ENCODE assay signal across 18 mouse cellular contexts in genomic region chr9:65692466-65692865, GRCm38 (mm10). TPM values are rescaled to one million over a fixed set of nuclear protein-coding genes. Genes with fewer than 3 reads are reported as not detected.
DNase-seq lines count a peak whose midpoint lies in the region; ATAC-seq lines count a peak whose summit lies in the region.
"Had no signal": no experiment of that assay in that cellular context is flagged by ENCODE, and none has a peak within 500 bp of the region (broad histone marks: within the 10 kb centered on the region; RNA-seq: fewer than 3 reads in every experiment).

No protein-coding gene starts in this region.

- 53% methylated on average over 3 of the region's 3 CpGs for WGBS in heart, embryonic 15.5 days
- WGBS in neural tube, embryonic 11.5 days, result 24% methylated on average over 3 of the region's 3 CpGs
- 8% methylated on average over 3 of the region's 3 CpGs for WGBS in hindbrain, embryonic 14.5 days

- H3K4me3 ChIP-seq in heart, embryonic 15.5 days, result no peak overlapping the region
- H3K4me3 ChIP-seq in neural tube, embryonic 11.5 days (ENCODE audit: low read depth, low read length), result no peak overlapping the region
- H3K4me3 ChIP-seq in hindbrain, embryonic 14.5 days (replicated peaks; ENCODE audit: low read length), result no peak overlapping the region
- H3K4me3 ChIP-seq: myocyte had no signal

- no peaks in the 10 kb centered on the region for H3K9me3 ChIP-seq in heart, embryonic 15.5 days (replicated peaks)
- H3K9me3 ChIP-seq in neural tube, embryonic 11.5 days (ENCODE audit: control insufficient read depth, low read length), result no peaks in the 10 kb centered on the region
- no peaks in the 10 kb centered on the region for H3K9me3 ChIP-seq in hindbrain, embryonic 14.5 days (ENCODE audit: control insufficient read depth, low read length)

- no peak for ATAC-seq in heart, embryonic 15.5 days (replicated peaks; ENCODE audit: insufficient number of reproducible peaks, insufficient read depth, low FRiP score, low read depth)
- no peak for ATAC-seq in neural tube, embryonic 11.5 days (ENCODE audit: insufficient read depth, low FRiP score, low TSS enrichment)
- ATAC-seq in hindbrain, embryonic 14.5 days (ENCODE audit: low FRiP score), result no peak
- ATAC-seq: CD4-positive, CD25-positive, alpha-beta regulatory T cell, adult 4 months; Patski had no signal

- peak overlapping the region; percentile 29; the same call in 1 of the 2 replicates for H3K27ac ChIP-seq in heart, embryonic 15.5 days
- H3K27ac ChIP-seq in neural tube, embryonic 11.5 days (ENCODE audit: low read depth, low read length), result 0 out of 2 replicates have a peak overlapping the region, but pooled peaks have one; percentile 35
- peak overlapping the region; percentile 36; the same call in 1 of the 2 replicates for H3K27ac ChIP-seq in hindbrain, embryonic 14.5 days

- intact Hi-C loops in heart, postnatal 25 days (cut with DNase I), result loop anchor here (10.0 kb wide), 1 partner anchor 312 kb away; no protein-coding TSS in a partner anchor

- H3K4me1 ChIP-seq in heart, embryonic 15.5 days (replicated peaks), result peaks cover 26% of the 10 kb centered on the region
- peaks cover 13% of the 10 kb centered on the region for H3K4me1 ChIP-seq in neural tube, embryonic 11.5 days (ENCODE audit: control insufficient read depth, insufficient read depth, low read length)
- peaks cover 9% of the 10 kb centered on the region; the same call in 1 of the 2 replicates for H3K4me1 ChIP-seq in hindbrain, embryonic 14.5 days (replicated peaks; ENCODE audit: control insufficient read depth, insufficient read depth, low read length)

- H3K27me3 ChIP-seq in heart, embryonic 15.5 days, result no peaks in the 10 kb centered on the region
- H3K27me3 ChIP-seq in neural tube, embryonic 11.5 days (ENCODE audit: control insufficient read depth, insufficient read depth, low read length), result no peaks in the 10 kb centered on the region
- H3K27me3 ChIP-seq in hindbrain, embryonic 14.5 days (ENCODE audit: control insufficient read depth, insufficient read depth, low read length), result no peaks in the 10 kb centered on the region
- H3K27me3 ChIP-seq: Patski had no signal

- no peak overlapping the region for H3K4me2 ChIP-seq in heart, embryonic 15.5 days
- H3K4me2 ChIP-seq in neural tube, embryonic 11.5 days (ENCODE audit: low read depth), result no peak overlapping the region
- no peak overlapping the region for H3K4me2 ChIP-seq in hindbrain, embryonic 14.5 days (replicated peaks)

- peaks cover 62% of the 10 kb centered on the region for H3K36me3 ChIP-seq in heart, embryonic 15.5 days
- H3K36me3 ChIP-seq in neural tube, embryonic 11.5 days (ENCODE audit: control insufficient read depth, insufficient read depth, low read length), result peaks cover 21% of the 10 kb centered on the region
- H3K36me3 ChIP-seq in hindbrain, embryonic 14.5 days (replicated peaks; ENCODE audit: control insufficient read depth, insufficient read depth), result peaks cover 86% of the 10 kb centered on the region

- no peak for DNase-seq in heart, postnatal 25 days (ENCODE audit: low spot score)
- DNase-seq in neural tube, embryonic 11.5 days (ENCODE audit: low spot score), result no peak
- DNase-seq in neural tube, embryonic 10.5 days (ENCODE audit: extremely low spot score, low spot score), result no peak
- DNase-seq in hindbrain, embryonic 14.5 days (ENCODE audit: low spot score), result no peak
- DNase-seq in ovary, postnatal 36 days (ENCODE audit: low spot score), result no peak
- DNase-seq in embryo, embryonic 9.5 days (ENCODE audit: extremely low spot score), result no peak
- no peak for DNase-seq in left cerebral cortex, adult 11 months (ENCODE audit: low spot score)
- DNase-seq: adrenal gland, postnatal 14 days; cerebellum, adult 11-12 months; embryo, embryonic 11 days; kidney, postnatal 4 days; lung, postnatal 10 days; right cerebral cortex, adult 18-20 months; thymus, postnatal 36 days had no signal

- H3K9ac ChIP-seq in heart, embryonic 15.5 days, result no peak overlapping the region
- no peak overlapping the region for H3K9ac ChIP-seq in neural tube, embryonic 11.5 days (ENCODE audit: low read length)
- no peak overlapping the region for H3K9ac ChIP-seq in hindbrain, embryonic 14.5 days

RNA-seq across cellular contexts. Expression of gene Oaz2, which starts 24.7 kb away (rescaled TPM):
- 258 and 293 TPM in 2 replicates for polyA plus RNA-seq in heart, embryonic 15.5 days (2015; fragmentation: Nextera tagmentation; extraction: Ambion mirVana)
- total RNA-seq in heart, postnatal 25 days (2021), result 100 to 1,000 TPM; 249 to 259 TPM
- 254 and 263 TPM in 2 replicates for polyA plus RNA-seq in neural tube, embryonic 11.5 days (2014; fragmentation: Nextera tagmentation; extraction: Ambion mirVana)
- polyA plus RNA-seq in hindbrain, embryonic 14.5 days (2014; fragmentation: Nextera tagmentation; extraction: Ambion mirVana), result 280 and 287 TPM in 2 replicates
